Mouse (Mus musculus): ENCODE measurements around the gene Mapk7.
A peak's percentile ranks its signal among the peaks of the same experiment; 100 is the strongest.

Mapk7 gene

DNA sequence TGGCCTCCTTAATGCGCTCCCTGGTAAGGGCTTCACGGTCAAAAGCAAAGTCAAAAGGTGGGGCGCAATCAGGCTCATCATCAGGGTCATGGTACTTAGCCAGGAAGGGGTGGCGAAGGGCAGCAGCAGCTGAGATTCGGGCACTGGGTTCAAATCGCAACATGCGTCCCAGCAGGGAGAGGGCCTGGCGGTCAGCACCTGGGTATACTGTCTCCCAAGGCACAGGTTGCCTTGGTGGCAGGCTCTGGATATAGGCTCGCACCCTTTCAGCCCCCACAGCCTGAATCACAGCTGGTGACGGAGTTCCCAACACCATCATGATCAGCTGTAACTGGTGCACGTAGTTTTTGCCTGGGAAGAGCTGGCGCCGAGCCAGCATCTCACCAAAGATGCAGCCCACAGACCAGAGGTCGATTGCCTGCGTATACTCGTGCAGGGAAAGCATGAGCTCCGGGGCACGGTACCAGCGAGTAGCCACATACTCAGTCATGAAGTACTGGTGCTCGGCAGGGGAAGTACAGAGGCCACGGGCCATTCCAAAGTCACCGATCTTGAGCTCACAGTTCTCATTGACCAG is 3.2 kb downstream of the Mapk7 start:
- no peak for DNase-seq (ENCODE audit: inconsistent ontology term)

DNA sequence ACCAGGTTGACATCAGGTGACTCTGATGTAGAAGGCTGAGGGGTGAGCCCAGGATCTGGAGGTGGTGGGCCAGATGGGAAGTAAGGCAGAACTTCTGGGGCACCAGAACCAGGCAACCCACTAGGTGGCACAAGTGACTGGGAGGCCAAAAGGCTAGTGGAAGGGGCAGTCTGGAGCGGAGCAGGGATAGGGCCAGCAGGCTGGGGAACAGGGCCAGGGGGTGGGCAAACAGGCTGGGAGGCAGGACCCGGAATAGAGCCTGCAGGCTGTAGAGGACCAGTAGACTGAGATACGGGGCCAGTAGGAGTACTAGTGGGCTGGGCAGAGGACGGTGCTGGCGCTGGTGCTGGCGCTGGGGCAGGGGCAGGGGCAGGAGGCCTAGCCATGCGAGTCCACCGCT is 4.3 kb downstream of the Mapk7 start:
- DNase-seq (ENCODE audit: inconsistent ontology term): no peak

DNA sequence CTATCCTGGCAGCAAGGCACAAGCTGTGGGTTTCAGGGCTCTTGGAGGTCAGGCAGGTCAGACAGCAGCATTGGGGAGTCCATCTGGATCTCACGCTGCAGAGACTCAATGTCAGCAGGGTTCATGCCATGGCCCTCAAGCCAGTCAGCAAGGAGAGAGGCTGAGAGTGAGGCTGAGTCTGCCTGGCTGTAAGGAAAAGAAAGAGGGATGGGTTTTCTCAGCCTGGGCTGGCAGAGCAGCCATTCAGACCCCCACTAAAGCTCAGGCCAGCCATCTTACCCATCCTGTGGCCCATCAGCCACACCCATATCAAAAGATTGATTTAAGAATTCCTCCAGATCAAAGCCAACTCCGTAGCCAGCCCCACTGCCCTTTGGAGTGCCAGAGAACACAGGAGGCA is 5.1 kb downstream of the Mapk7 start:
- no peak for DNase-seq (ENCODE audit: inconsistent ontology term)

DNA sequence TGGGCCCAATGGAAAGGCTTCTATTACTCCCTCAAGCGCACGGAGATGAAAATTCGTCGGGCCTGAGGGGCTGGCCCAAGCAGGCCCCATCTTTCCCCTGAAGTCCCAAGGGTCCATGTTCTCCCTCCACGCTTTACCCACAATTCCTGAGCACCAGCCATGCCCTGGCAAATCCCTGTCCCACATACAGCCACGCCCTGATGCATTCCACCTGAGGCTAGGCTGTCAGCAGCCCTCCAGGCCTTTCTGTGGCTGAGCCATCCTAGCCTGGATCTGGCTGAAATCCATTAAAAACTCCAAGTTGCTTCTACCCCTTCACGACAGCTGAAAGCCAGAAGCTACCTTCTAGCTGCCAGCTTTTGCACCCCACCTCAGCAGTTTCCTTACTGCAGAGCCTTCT is 6.3 kb downstream of the Mapk7 start:
- DNase-seq (ENCODE audit: inconsistent ontology term): no peak

DNA sequence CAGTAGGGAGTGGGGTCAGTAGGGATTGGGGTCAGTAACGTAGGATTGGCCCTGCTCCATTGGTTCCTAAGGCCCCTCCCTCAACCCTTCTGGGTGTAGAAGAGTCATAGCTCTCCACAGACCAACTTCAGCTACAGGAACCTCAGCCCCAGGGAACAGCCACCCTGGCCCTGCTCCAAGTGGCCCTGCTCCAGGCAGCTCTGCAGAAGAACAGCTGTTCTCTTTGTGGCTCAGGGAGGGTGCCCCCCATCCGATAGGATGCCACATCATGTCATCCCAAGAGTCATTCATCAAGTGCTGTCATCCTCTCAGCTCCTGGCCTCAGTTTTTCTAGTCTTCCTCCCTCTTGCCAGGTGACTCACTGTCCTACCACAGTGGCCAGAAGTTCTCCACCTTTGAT is 6.8 kb downstream of the Mapk7 start:
- peak; percentile 73 for DNase-seq (ENCODE audit: inconsistent ontology term)

DNA sequence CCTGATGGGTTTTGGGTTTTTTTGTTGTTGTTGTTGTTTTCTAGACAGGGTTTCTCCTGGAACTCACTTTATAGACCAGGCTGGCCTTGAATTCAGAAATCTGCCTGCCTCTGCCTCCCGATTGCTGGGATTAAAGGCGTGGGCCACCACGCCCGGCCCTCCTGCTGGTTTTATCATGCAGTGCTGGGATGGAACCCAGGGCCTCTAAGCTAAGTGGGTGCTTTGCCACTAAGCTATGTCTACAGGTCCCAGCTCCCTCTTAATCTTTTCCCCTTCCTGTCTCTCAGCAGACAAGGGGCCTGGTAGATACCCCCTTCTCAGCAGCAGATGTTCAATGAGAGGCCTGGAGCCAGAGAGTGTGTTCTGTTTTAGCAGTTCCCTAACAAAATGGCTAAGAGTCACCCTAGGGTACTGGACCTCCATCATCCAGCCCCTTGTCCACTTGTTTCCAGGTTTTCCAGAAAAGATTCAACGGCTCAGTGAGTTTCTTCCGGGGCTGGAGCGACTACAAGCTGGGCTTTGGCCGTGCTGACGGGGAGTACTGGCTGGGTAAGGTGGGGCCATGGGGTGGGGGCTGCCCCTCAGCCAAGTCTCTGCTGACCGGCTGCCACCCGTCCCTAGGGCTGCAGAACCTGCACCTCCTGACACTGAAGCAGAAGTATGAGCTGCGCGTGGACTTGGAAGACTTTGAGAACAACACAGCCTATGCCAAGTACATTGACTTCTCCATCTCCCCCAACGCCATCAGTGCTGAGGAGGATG is 7.6 kb downstream of the Mapk7 start:
- no peak for DNase-seq (ENCODE audit: inconsistent ontology term)

DNA sequence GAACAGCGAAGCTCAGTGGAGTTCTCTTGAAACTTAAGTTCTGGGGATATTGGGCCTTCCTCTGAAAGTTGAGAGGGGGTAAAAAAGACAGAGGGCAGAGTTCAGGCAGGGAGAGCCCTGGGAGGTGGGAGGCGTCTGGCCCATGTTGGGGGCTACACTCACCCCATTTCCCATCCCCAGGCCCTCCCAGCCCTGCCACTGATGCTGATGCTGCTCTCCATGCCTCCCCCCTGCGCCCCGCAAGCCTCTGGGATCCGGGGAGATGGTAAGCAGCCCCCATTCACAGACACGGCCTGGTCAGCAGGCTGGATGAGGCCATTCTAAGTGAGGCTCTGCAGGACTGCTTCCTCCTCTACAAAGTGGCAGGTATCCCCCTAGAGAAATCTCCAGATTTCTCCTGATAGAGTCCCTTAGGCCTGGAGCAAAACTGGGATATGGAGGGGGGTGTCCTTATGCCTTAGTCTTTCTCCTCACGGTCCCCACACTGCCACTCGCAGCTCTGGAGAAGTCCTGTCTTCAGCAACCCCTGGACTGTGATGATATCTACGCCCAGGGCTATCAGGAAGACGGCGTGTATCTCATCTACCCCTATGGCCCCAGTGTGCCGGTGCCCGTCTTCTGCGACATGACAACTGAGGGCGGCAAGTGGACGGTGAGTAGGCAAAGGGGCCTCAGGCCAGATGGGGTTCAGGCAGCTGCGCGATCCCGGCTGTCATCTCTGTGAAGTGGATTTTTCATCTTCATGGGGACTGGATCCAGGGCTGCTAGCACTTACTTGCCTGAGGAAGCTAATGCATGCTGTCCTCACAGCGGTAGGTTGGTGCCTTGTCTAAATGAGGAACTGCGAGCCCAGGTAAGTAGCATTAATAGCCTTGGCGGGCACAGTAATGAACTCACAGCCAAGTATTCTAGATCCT is 8.4 kb downstream of the Mapk7 start:
- DNase-seq (ENCODE audit: inconsistent ontology term): no peak

DNA sequence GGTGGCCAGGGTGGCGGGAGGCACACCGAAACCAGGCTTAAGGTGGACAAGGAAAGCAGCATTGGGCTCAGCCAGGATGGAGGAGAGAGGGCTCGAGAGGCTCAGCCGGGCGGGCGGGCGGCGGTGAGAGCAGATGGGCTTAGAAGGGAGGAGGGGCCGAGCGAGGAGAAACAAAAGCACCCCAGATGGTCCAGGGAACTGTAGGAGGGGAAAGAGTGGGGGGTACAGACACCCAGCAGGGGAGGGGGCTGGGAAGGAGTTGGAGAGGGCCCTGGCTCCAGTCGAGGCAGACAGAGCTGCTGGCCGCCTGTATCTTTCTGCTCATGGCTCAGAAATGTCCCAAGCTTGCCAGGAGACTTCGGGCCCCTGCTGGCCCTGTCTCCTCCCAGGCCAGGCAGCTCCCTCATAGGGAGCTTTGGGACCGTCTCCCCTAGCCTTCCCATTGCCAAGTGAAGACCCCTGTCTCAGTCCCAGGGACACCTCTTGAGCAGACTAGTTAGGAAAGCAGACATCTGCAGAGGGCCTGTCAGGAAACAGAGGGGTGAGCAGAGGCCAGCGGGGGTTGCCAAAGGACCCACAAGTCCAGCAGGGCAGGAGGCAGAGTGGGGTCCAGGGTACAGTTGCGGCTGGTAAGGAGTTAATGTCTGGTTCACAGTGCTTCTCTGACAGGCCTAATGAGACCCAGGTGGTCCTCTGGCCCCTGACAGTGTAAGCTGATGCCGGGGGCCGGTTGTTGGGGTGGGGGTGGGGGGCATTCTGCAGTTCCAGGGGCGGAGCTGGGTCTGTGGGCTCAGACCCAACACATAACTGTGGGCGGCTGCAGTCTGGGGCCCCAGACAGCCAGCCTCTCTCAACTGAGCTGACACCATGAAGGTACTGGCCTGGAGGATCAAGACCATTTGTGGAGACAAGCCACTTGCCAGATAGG is 9.3 kb downstream of the Mapk7 start, which contains the start of gene Mfap4:
Mfap4 (plus strand) TSS at position 819 of the 928 bp plus-strand sequence.
- peak; percentile 67 for DNase-seq (ENCODE audit: inconsistent ontology term)

DNA sequence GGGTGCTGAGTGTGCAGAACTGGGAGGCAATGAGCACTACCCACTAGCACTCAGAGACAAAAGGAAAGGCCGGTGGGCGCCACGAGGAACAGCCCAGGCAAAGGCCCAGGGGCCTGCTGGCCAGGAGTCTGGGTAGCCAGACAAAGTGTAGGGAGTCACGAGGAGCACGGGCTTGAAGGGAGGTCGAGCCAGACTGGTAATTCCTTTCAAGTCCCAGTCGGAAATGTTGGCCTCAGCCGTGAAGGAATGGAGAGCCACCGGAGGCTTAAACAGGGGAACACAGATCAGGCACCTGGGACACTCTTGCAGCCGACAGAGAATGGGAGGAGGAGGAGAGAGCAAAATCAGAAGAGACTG is 10.0 kb downstream of the Mapk7 start:
- DNase-seq (ENCODE audit: inconsistent ontology term): no peak

DNA sequence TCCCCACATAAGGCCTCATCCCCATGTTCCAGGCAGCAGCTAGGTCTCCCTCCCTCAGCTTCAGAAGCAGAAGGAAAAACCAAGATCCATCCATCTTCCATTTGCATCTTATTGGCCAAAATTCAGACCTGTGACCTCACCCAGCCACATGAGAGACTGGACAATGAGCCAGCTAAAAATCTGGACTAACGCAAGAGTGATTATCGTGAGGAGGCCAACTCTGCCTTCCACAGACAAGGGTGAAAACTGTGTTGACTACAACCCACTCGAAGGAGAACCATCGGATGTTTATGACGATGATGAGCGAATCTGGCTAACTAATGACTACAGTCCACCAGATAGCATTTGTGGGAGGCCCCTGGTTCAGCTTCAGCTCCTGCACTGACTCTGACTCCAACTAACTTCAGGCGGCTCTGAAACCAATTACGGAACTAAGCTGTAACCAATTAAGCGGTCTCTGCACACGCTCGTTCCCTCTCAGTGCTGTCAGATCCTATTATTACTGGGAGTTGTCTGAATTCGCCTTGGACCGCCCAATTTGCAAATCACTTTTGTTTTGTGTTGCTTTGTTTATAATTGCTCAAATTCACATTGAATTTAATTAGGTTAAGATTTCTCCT is 10.9 kb downstream of the Mapk7 start:
- DNase-seq (ENCODE audit: inconsistent ontology term): peak; percentile 76

DNA sequence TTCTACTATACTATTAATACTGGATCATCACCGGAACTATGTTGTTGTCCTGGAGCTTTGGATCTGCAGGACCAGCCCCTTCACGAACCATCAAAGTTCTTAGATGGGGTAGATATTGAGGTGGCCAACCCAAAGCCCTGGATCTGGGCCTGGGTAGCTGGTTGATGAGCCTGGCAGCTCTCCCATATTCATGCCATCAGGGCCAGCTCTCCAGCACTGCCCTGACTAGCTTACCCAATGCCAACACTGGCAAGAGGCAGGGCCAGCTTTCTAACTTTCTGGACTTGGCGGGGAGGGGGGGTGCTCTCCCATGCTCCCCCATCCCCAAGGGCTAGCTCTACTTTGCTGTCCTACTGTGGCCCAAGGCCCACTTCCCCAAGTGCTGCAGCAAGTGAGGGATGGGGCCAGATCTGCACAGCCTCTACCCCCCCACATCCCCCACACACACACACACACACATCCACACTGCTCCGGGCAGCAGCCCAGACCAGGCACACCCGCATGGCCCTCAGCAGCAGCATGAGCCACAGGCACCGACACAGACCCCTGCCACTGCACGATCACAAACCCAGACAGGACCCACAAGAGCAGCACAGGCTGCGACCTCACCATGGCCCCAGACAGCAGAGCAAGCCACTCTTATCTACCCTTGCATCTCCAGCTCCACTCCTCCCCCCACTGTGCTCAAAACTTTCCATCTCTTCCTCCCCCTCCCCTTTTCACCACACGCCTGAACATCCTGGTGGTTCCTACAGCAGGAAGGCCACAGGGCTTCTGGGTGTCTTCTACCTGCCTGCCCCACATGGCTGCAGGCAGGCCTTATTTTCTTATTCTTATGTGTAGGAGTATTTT is 12.7 kb downstream of the Mapk7 start:
- DNase-seq (ENCODE audit: inconsistent ontology term): peak; percentile 21

DNA sequence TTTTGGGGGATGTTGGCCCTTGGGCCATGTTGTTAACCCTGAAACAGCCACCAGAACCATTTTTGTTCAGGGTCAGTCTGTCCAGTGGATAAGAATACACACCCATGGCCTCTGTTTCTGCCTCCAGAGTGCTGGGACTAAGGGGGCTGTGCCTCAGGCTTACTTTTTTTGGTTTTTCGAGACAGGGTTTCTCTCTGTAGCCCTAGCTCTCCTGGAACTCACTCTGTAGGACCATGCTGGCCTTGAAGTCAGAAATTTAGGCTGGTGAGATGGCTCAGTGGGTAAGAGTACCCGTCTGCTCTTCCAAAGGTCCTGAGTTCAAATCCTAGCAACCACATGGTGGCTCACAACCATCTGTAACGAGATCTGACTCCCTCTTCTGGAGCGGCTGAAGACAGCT is 15.4 kb downstream of the Mapk7 start:
- no peak for DNase-seq (ENCODE audit: inconsistent ontology term)

DNA sequence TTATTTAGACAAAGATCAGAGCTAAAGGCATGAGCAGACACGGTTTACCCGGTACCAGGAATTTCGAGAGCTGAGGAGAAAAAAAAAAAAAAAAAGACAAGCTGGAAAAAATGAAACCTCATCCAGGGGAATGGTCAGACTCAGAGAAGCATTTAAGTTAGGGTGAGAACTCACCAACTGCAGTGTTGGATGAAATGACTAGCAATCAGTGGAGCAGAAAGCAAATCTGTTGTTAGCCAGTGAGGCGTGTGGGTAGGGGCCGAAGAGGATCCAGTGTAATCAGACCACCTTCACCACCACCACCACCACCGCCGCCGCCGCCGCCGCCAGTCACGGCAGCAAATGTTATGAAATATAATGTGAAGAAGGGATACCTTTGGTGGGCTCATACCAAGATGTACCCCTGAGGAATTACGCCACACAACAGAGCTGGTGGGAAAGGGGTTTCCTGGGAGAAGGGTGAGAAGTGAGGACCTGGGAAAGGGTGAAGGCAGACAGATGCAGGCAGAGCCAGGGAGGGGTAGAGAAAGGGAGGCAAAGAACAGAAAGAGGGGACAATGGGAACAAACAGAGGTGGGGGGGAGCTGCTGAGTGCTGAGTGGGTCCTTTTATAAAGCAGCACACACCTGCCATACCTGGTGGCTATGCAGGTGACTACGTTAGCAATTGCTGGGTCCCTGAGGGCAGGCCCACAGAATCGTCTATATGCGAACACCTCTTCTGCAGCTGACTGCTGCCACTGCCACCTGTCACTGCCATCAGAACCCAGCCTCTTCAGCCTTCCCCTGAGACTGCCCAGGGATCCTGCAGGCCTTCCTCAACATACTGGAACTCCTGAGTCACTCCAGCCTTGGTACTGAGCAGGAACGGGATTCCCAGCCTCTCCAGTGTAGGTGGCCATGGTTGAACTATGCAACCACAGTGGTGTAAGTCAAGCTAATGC is 16.4 kb downstream of the Mapk7 start:
- peak; percentile 52 for DNase-seq (ENCODE audit: inconsistent ontology term)

DNA sequence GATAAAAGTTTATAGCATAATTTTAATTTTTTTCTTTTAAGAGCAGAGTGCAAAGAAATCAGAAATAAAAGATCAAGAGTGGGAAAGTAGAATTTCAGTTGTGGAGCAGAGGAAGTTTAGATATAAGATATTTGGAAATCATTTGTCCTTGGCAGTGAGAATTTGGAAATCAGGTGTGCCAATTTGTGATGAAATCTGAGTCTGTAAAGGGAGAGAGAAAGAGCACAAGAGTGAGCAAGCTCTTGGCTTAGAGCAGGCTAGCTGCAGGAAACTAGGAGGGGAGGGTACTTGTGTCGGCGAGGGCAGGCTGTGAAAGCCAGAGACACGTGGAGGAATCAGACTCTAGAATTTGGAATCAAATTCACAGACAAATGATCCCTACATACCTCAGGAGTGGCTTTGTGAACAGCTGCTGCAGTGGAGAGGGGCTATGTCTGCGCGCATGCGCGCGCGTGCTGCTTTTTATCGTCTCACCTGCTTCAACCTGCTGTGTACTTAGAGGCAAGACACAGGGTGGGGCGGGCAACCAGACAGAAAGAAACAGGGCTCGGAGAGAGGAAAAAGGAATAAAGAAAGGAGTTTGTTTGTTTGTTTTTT is 17.3 kb downstream of the Mapk7 start:
- peak; percentile 25 for DNase-seq (ENCODE audit: inconsistent ontology term)

DNA sequence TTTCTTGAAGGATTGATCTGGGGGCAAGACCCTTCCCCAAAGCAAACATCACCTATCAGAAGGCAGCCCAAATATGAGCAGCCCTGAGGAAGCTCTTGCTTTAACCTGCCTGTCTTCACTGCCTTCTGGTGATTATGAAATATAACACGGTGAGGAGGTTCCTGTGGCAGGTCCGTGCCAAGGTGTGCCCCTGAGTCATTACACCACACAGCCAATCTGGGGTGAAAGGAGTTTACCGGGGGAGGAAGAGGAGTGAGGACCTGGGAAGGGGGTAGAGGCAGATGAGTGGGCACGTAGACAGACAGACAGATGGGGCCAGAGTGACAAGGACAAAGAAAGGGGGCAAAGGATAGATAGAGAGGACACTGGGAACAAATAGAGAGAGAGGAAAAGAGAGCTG is 20.6 kb downstream of the Mapk7 start:
- DNase-seq (ENCODE audit: inconsistent ontology term): no peak

DNA sequence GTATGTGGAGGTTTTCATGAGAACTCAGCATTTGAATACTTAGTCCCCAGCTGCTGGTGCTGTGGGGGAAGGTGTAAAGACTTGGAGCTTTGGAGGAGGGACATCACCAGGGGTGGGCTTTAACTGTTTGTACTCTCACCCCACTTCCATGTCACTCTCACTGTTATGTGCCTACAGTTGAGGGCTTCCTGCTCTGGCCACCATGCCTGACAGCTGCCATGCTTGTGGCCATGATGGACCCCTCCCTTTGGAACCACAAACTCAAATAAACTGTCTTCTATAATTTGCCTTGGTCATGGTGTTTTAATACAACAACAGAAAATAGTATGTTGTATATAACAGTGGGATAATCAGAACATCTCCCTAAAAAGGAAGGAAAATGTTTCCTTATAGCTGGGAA is 23.3 kb downstream of the Mapk7 start:
- DNase-seq (ENCODE audit: inconsistent ontology term): no peak

DNA sequence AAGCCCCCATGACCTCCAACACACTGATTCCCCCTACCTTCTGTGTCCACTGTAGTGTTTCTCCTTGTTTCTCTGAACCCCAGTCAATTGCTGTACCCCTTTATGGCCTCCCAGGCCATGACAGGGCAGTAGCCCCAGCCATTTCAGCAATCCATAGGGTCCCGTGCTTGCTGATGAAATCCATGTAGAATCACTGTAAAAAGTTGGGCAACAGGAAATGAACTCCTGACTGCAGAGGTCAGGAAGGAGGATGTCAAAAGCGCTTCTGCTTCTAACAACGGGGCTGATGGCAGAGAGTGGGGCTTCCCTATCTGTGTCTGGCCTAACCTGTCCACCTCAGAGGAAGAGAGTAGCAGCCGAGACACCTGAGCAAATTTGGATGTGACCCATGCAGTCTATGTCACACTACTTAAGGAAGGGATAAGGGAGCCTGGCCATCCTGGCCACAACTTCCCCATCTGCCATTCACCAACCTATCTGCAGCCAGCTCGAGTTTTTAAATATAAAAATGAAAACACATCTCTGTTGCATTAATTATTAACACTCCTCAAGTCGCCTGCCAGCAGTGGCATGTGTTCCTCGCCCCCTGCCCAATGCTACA is 24.8 kb downstream of the Mapk7 start:
- DNase-seq (ENCODE audit: inconsistent ontology term): no peak

DNA sequence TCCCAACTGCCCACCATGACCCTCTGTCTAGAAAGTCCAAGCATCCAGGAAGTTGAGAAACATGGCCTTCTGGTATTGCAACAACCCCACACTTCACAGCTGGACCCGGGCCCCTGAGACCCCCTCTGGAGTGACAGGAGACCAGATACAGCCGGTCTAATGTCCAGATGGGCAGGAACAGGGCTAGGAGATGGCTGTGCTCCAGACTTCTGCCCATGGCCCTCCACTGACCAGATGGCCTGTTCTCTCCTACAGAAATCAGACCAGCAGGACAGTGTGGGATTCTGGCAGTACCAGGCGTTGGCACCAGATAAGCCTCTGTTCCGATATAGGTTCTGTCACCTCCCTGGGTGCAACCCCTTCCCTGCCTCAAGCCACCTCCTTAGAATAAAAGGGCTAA is 25.7 kb downstream of the Mapk7 start:
- no peak for DNase-seq (ENCODE audit: inconsistent ontology term)
